Mouse (Mus musculus) MEL (cell line): ENCODE results near the gene Slc41a1.
"Not testable (repeated sequence)": the region's sequence is repeated elsewhere in the genome, so short reads cannot be mapped to it uniquely, and the experiment has no call there.

Experiments
- CHD1 ChIP-seq: IDR thresholded peaks from 2 replicates; pipeline ENCODE4 v1.6.1; 2012; ENCODE audit warnings: low read depth, mild to moderate bottlenecking, inconsistent platforms, low read length, improper control_type of control experiment
- CHD2 ChIP-seq: IDR thresholded peaks from 2 replicates; pipeline ENCODE4 v1.6.1; 2011; ENCODE audit warnings: low read length, improper control_type of control experiment
- CTCF ChIP-seq, 3 experiments: IDR thresholded peaks in 2 of 3; conservative IDR thresholded peaks in 1 of 3; 2 replicates each; pipeline ENCODE4 v1.5.1; 2011 to 2012; ENCODE audit warnings: low read length in 3 of 3, low read depth in 2 of 3, mild to moderate bottlenecking in 2 of 3, improper control_type of control experiment in 1 of 3, inconsistent platforms in 1 of 3, mixed read lengths in 1 of 3, moderate library complexity in 1 of 3; ENCODE audit not compliant: control insufficient read depth in 1 of 3, insufficient read depth in 1 of 3, poor library complexity in 1 of 3, severe bottlenecking in 1 of 3
- ELF1 ChIP-seq: IDR thresholded peaks from 2 replicates; pipeline ENCODE4 v1.6.1; 2014; ENCODE audit warnings: low read depth, mild to moderate bottlenecking, inconsistent platforms, low read length, improper control_type of control experiment, moderate library complexity
- EP300 ChIP-seq, 2 experiments: IDR thresholded peaks; 2 replicates each; pipeline ENCODE4 v1.6.1; 2011; ENCODE audit warnings: improper control_type of control experiment in 2 of 2, low read length in 2 of 2, low read depth in 1 of 2, mild to moderate bottlenecking in 1 of 2
- GATA1 ChIP-seq: IDR thresholded peaks from 2 replicates; pipeline ENCODE4 v1.6.1; 2011; ENCODE audit warnings: low read depth, low read length, improper control_type of control experiment
- MYB ChIP-seq: IDR thresholded peaks from 2 replicates; pipeline ENCODE4 v1.6.1; 2011; ENCODE audit warnings: mild to moderate bottlenecking, low read depth, low read length, improper control_type of control experiment
- MYC ChIP-seq: IDR thresholded peaks from 2 replicates; pipeline ENCODE4 v1.6.1; 2011; ENCODE audit warnings: low read depth, mild to moderate bottlenecking, low read length, improper control_type of control experiment, moderate library complexity
- POLR2A ChIP-seq, 2 experiments: IDR thresholded peaks; 2 replicates each; pipeline ENCODE4 v1.6.1; 2011 to 2012; ENCODE audit warnings: low read length in 2 of 2, mild to moderate bottlenecking in 2 of 2, control low read depth in 1 of 2, improper control_type of control experiment in 1 of 2, low read depth in 1 of 2, moderate library complexity in 1 of 2; ENCODE audit not compliant: control insufficient read depth in 1 of 2, insufficient read depth in 1 of 2, poor library complexity in 1 of 2
- POLR2AphosphoS5 ChIP-seq: IDR thresholded peaks from 2 replicates; pipeline ENCODE4 v1.6.1; 2012; ENCODE audit warnings: low read depth, borderline replicate concordance, mild to moderate bottlenecking, inconsistent platforms, low read length, moderate library complexity, mixed read lengths
- SIN3A ChIP-seq: IDR thresholded peaks from 2 replicates; pipeline ENCODE4 v1.6.1; 2012; ENCODE audit warnings: low read length, improper control_type of control experiment, inconsistent platforms
- USF1 ChIP-seq: IDR thresholded peaks from 2 replicates; pipeline ENCODE4 v1.6.1; 2014; ENCODE audit warnings: low read depth, mild to moderate bottlenecking, inconsistent platforms, low read length, improper control_type of control experiment, moderate library complexity
- USF2 ChIP-seq, 2 experiments: IDR thresholded peaks; 2 replicates each; pipeline ENCODE4 v1.6.1; 2011 to 2012; ENCODE audit warnings: improper control_type of control experiment in 2 of 2, low read length in 2 of 2, borderline replicate concordance in 1 of 2, inconsistent platforms in 1 of 2, low read depth in 1 of 2, mild to moderate bottlenecking in 1 of 2; ENCODE audit not compliant: insufficient read depth in 1 of 2
- ZNF384 ChIP-seq: IDR thresholded peaks from 2 replicates; pipeline ENCODE4 v1.6.1; 2012; ENCODE audit warnings: low read depth, mild to moderate bottlenecking, inconsistent platforms, low read length, improper control_type of control experiment

DNA sequence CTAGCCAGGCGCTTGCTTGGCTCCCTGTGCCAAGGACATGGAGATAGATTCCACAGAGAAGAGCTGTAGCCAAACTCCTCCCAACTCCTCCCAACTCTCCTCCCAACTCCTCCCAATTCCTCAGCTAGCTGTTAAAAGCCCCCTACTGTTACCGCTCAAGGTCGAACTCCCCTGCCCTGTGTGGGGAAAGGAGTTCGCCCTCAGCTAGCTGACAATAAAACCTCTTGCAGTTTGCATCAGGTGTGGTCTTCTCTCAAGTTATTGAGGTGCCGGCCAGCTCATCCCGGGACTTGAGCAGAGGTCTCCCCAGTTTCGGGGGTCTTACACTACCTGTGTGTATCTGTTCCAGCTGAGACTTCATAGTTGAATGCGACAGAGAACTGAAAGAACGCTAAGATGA, 6.9 kb upstream of the Slc41a1 start:
- not testable (repeated sequence) for TF ChIP-seq EP300 (IDR thresholded peaks at IDR 0.05; ENCODE audit: low read depth in 1 of 2, low read length in 2 of 2); POLR2AphosphoS5; SIN3A; ZNF384; POLR2A (IDR thresholded peaks at IDR 0.05; ENCODE audit: control insufficient read depth in 1 of 2, insufficient read depth in 1 of 2, low read depth in 1 of 2, low read length in 2 of 2, poor library complexity in 1 of 2); CHD1; CTCF (IDR thresholded peaks at IDR 0.05 in 2 of 3, conservative IDR thresholded peaks at IDR 0.05 in 1 of 3; ENCODE audit: control insufficient read depth in 1 of 3, insufficient read depth in 1 of 3, low read depth in 2 of 3, low read length in 3 of 3, poor library complexity in 1 of 3, severe bottlenecking in 1 of 3); ELF1; MYC; USF1; GATA1; CHD2; MYB; USF2 (IDR thresholded peaks at IDR 0.05; ENCODE audit: borderline replicate concordance in 1 of 2, insufficient read depth in 1 of 2, low read depth in 1 of 2, low read length in 2 of 2)
